Mouse (Mus musculus): ENCODE results near the gene Dock3. TPM values are rescaled to one million over a fixed set of nuclear protein-coding genes. Genes with fewer than 3 reads are reported as not detected.

The Dock3 gene
- polyA plus RNA-seq, 1 experiment from 2014 or later, result 0.56 TPM

GRCm38 (mm10) chr9:107252164-107252563 lies 20.5 kb upstream of the Dock3 start:
- Histone ChIP-seq H3K4me1 (ENCODE audit: control insufficient read depth, insufficient read depth, low read length) (0 out of 2 replicates have a peak, but pooled peaks cover 4% of the 10 kb centered on the region), H3K4me3 (ENCODE audit: low read depth, low read length) (no peak overlapping the region), H3K9ac (ENCODE audit: low read depth, low read length) (peak overlapping the region; percentile 1; the same call in 1 of the 2 replicates), H3K4me2 (no peak overlapping the region), H3K27ac (ENCODE audit: low read depth, low read length) (no peak overlapping the region), H3K36me3 (ENCODE audit: control insufficient read depth, insufficient read depth, low read length) (no peaks in the 10 kb centered on the region), H3K9me3 (replicated peaks; ENCODE audit: control insufficient read depth, low read length) (no peaks in the 10 kb centered on the region), H3K27me3 (ENCODE audit: control insufficient read depth, insufficient read depth, low read length) (no peaks in the 10 kb centered on the region)
- ATAC-seq (replicated peaks; ENCODE audit: insufficient number of reproducible peaks, low FRiP score, low TSS enrichment), result no peak
- 31% methylated on average over 5 of the region's 5 CpGs for WGBS (ENCODE audit: insufficient replicate concordance)

GRCm38 (mm10) chr9:107250416-107251337 lies 19.0 kb upstream of the Dock3 start:
- no peaks in the 10 kb centered on the region for H3K27me3 ChIP-seq (ENCODE audit: control insufficient read depth, insufficient read depth, low read length)
- no peak overlapping the region for H3K4me2 ChIP-seq
- H3K9ac ChIP-seq (ENCODE audit: low read depth, low read length), result no peak overlapping the region
- 75% methylated on average over 14 of the region's 14 CpGs for WGBS (ENCODE audit: insufficient replicate concordance)
- H3K36me3 ChIP-seq (ENCODE audit: control insufficient read depth, insufficient read depth, low read length), result no peaks in the 10 kb centered on the region
- 0 out of 2 replicates have a peak, but pooled peaks cover 4% of the 10 kb centered on the region for H3K4me1 ChIP-seq (ENCODE audit: control insufficient read depth, insufficient read depth, low read length)
- no peak overlapping the region for H3K27ac ChIP-seq (ENCODE audit: low read depth, low read length)
- no peaks in the 10 kb centered on the region for H3K9me3 ChIP-seq (replicated peaks; ENCODE audit: control insufficient read depth, low read length)
- no peak for ATAC-seq (replicated peaks; ENCODE audit: insufficient number of reproducible peaks, low FRiP score, low TSS enrichment)
- no peak overlapping the region for H3K4me3 ChIP-seq (ENCODE audit: low read depth, low read length)

GRCm38 (mm10) chr9:107249154-107249553 lies 17.4 kb upstream of the Dock3 start:
- Histone ChIP-seq H3K4me2 (no peak overlapping the region), H3K4me3 (ENCODE audit: low read depth, low read length) (no peak overlapping the region), H3K4me1 (ENCODE audit: control insufficient read depth, insufficient read depth, low read length) (no peaks in the 10 kb centered on the region), H3K27ac (ENCODE audit: low read depth, low read length) (no peak overlapping the region), H3K9me3 (replicated peaks; ENCODE audit: control insufficient read depth, low read length) (no peaks in the 10 kb centered on the region), H3K9ac (ENCODE audit: low read depth, low read length) (no peak overlapping the region), H3K36me3 (ENCODE audit: control insufficient read depth, insufficient read depth, low read length) (no peaks in the 10 kb centered on the region), H3K27me3 (ENCODE audit: control insufficient read depth, insufficient read depth, low read length) (no peaks in the 10 kb centered on the region)
- 67% methylated on average over 6 of the region's 6 CpGs for WGBS (ENCODE audit: insufficient replicate concordance)
- no peak for ATAC-seq (replicated peaks; ENCODE audit: insufficient number of reproducible peaks, low FRiP score, low TSS enrichment)

- no peaks in the 10 kb centered on the region for H3K9me3 ChIP-seq (replicated peaks; ENCODE audit: control insufficient read depth, low read length)
- no peak for ATAC-seq (replicated peaks; ENCODE audit: insufficient number of reproducible peaks, low FRiP score, low TSS enrichment)
- WGBS (ENCODE audit: insufficient replicate concordance), result 55% methylated on average over 4 of the region's 4 CpGs
- no peak overlapping the region for H3K9ac ChIP-seq (ENCODE audit: low read depth, low read length)
- no peak overlapping the region for H3K4me3 ChIP-seq (ENCODE audit: low read depth, low read length)
- no peaks in the 10 kb centered on the region for H3K4me1 ChIP-seq (ENCODE audit: control insufficient read depth, insufficient read depth, low read length)
- no peak overlapping the region for H3K27ac ChIP-seq (ENCODE audit: low read depth, low read length)
- no peaks in the 10 kb centered on the region for H3K36me3 ChIP-seq (ENCODE audit: control insufficient read depth, insufficient read depth, low read length)
- H3K27me3 ChIP-seq (ENCODE audit: control insufficient read depth, insufficient read depth, low read length), result no peaks in the 10 kb centered on the region
- no peak overlapping the region for H3K4me2 ChIP-seq
Measured at GRCm38 (mm10) chr9:107246170-107246569, 14.5 kb upstream of the Dock3 start.

- no peak overlapping the region for H3K4me3 ChIP-seq (ENCODE audit: low read depth, low read length)
- ATAC-seq (replicated peaks; ENCODE audit: insufficient number of reproducible peaks, low FRiP score, low TSS enrichment), result no peak
- no peak overlapping the region for H3K27ac ChIP-seq (ENCODE audit: low read depth, low read length)
- no peaks in the 10 kb centered on the region for H3K36me3 ChIP-seq (ENCODE audit: control insufficient read depth, insufficient read depth, low read length)
- no peaks in the 10 kb centered on the region for H3K27me3 ChIP-seq (ENCODE audit: control insufficient read depth, insufficient read depth, low read length)
- WGBS (ENCODE audit: insufficient replicate concordance), result 74% methylated on average over 4 of the region's 4 CpGs
- H3K9ac ChIP-seq (ENCODE audit: low read depth, low read length), result no peak overlapping the region
- no peaks in the 10 kb centered on the region for H3K9me3 ChIP-seq (replicated peaks; ENCODE audit: control insufficient read depth, low read length)
- H3K4me1 ChIP-seq (ENCODE audit: control insufficient read depth, insufficient read depth, low read length), result no peaks in the 10 kb centered on the region
- H3K4me2 ChIP-seq, result no peak overlapping the region
Measured at GRCm38 (mm10) chr9:107245311-107245710, 13.6 kb upstream of the Dock3 start.

GRCm38 (mm10) chr9:107236151-107236550 lies 4.4 kb upstream of the Dock3 start:
- 60% methylated on average over 5 of the region's 5 CpGs for whole genome bisulfite sequencing (ENCODE audit: insufficient replicate concordance)
- H3K36me3 ChIP-seq (ENCODE audit: control insufficient read depth, insufficient read depth, low read length), result no peaks in the 10 kb centered on the region
- no peak overlapping the region for H3K9ac ChIP-seq (ENCODE audit: low read depth, low read length)

GRCm38 (mm10) chr9:107235261-107235660 lies 3.6 kb upstream of the Dock3 start:
- Histone ChIP-seq H3K27ac (ENCODE audit: low read depth, low read length) (no peak overlapping the region), H3K9ac (ENCODE audit: low read depth, low read length) (no peak overlapping the region), H3K36me3 (ENCODE audit: control insufficient read depth, insufficient read depth, low read length) (no peaks in the 10 kb centered on the region), H3K4me2 (no peak overlapping the region), H3K4me1 (ENCODE audit: control insufficient read depth, insufficient read depth, low read length) (0 out of 2 replicates have a peak, but pooled peaks cover 3% of the 10 kb centered on the region), H3K27me3 (ENCODE audit: control insufficient read depth, insufficient read depth, low read length) (peaks cover 87% of the 10 kb centered on the region), H3K9me3 (replicated peaks; ENCODE audit: control insufficient read depth, low read length) (no peaks in the 10 kb centered on the region), H3K4me3 (ENCODE audit: low read depth, low read length) (no peak overlapping the region)
- 43% methylated on average over 5 of the region's 5 CpGs for WGBS (ENCODE audit: insufficient replicate concordance)
- ATAC-seq (replicated peaks; ENCODE audit: insufficient number of reproducible peaks, low FRiP score, low TSS enrichment), result no peak

More at GRCm38 (mm10) chr9:107236151-107236550, 4.4 kb upstream of the Dock3 start:
- H3K4me2 ChIP-seq, result no peak overlapping the region
- peaks cover 83% of the 10 kb centered on the region for H3K27me3 ChIP-seq (ENCODE audit: control insufficient read depth, insufficient read depth, low read length)
- no peak for ATAC-seq (replicated peaks; ENCODE audit: insufficient number of reproducible peaks, low FRiP score, low TSS enrichment)
- 0 out of 2 replicates have a peak, but pooled peaks cover 3% of the 10 kb centered on the region for H3K4me1 ChIP-seq (ENCODE audit: control insufficient read depth, insufficient read depth, low read length)
- H3K27ac ChIP-seq (ENCODE audit: low read depth, low read length), result no peak overlapping the region
- H3K4me3 ChIP-seq (ENCODE audit: low read depth, low read length), result no peak overlapping the region
- no peaks in the 10 kb centered on the region for H3K9me3 ChIP-seq (replicated peaks; ENCODE audit: control insufficient read depth, low read length)

GRCm38 (mm10) chr9:107232140-107232539 lies 431 bp upstream of the Dock3 start:
- ATAC-seq (replicated peaks; ENCODE audit: insufficient number of reproducible peaks, low FRiP score, low TSS enrichment), result no peak
- H3K36me3 ChIP-seq (ENCODE audit: control insufficient read depth, insufficient read depth, low read length), result no peaks in the 10 kb centered on the region
- peak overlapping the region; percentile 99 for H3K4me2 ChIP-seq
- WGBS (ENCODE audit: insufficient replicate concordance), result 27% methylated on average over 9 of the region's 9 CpGs
- peak overlapping the region; percentile 63 for H3K4me3 ChIP-seq (ENCODE audit: low read depth, low read length)
- 0 out of 2 replicates have a peak, but pooled peaks cover 3% of the 10 kb centered on the region for H3K4me1 ChIP-seq (ENCODE audit: control insufficient read depth, insufficient read depth, low read length)
- H3K9ac ChIP-seq (ENCODE audit: low read depth, low read length), result peak overlapping the region; percentile 50; the same call in 1 of the 2 replicates
- peaks cover 78% of the 10 kb centered on the region for H3K27me3 ChIP-seq (ENCODE audit: control insufficient read depth, insufficient read depth, low read length)
- H3K9me3 ChIP-seq (replicated peaks; ENCODE audit: control insufficient read depth, low read length), result no peaks in the 10 kb centered on the region
- H3K27ac ChIP-seq (ENCODE audit: low read depth, low read length), result no peak overlapping the region
